Mouse (Mus musculus) lung, postnatal 0 days (tissue): Measurements from ENCODE around the gene Vmn2r8. TPM values are rescaled to one million over a fixed set of nuclear protein-coding genes. Genes with fewer than 3 reads are reported as not detected.
"Not testable (repeated sequence)": the region's sequence is repeated elsewhere in the genome, so short reads cannot be mapped to it uniquely, and the experiment has no call there.

ENCODE experiments used
- ATAC-seq: fragments of 200-750 bp; cut with Nextera tagmentation; 2 replicates; pipeline ENCODE4 v1.8.0; 2017; ENCODE audit warnings: moderate library complexity
- DNase-seq: peaks from one replicate; pipeline ENCODE4 v3.0.0-alpha.2; 2016; ENCODE audit warnings: low spot score
- H3K27ac ChIP-seq: fragments of 300-500 bp; sonication (generic); 2 replicates; pipeline ENCODE4 v1.5.1; 2014; ENCODE audit warnings: antibody characterized with exemption, mild to moderate bottlenecking, low read length, mixed read lengths
- H3K27me3 ChIP-seq: fragments of 300-500 bp; sonication (generic); replicated peaks from 2 replicates; pipeline ENCODE4 v1.6.1; 2014; ENCODE audit warnings: low read length, mixed read lengths; ENCODE audit not compliant: insufficient read depth
- H3K36me3 ChIP-seq: fragments of 300-500 bp; sonication (generic); 2 replicates; pipeline ENCODE4 v1.6.1; 2014; ENCODE audit warnings: low read length, mixed read lengths; ENCODE audit not compliant: insufficient read depth
- H3K4me1 ChIP-seq: fragments of 300-500 bp; sonication (generic); 2 replicates; pipeline ENCODE4 v1.6.1; 2014; ENCODE audit warnings: antibody characterized with exemption, low read depth, low read length, mixed read lengths; ENCODE audit not compliant: insufficient read depth
- H3K4me2 ChIP-seq: fragments of 300-500 bp; sonication (generic); replicated peaks from 2 replicates; pipeline ENCODE4 v1.6.1; 2014; ENCODE audit warnings: low read depth, mild to moderate bottlenecking, low read length, moderate library complexity, mixed read lengths
- H3K4me3 ChIP-seq: fragments of 300-500 bp; sonication (generic); 2 replicates; pipeline ENCODE4 v1.5.1; 2014; ENCODE audit warnings: low read depth, low read length
- H3K9ac ChIP-seq: fragments of 300-500 bp; sonication (generic); replicated peaks from 2 replicates; pipeline ENCODE4 v1.6.1; 2014; ENCODE audit warnings: low read depth, mild to moderate bottlenecking
- H3K9me3 ChIP-seq: fragments of 300-500 bp; sonication (generic); 2 replicates; pipeline ENCODE4 v1.6.1; 2016; ENCODE audit warnings: low read length, mixed read lengths
- CTCF ChIP-seq: IDR thresholded peaks from 2 replicates; pipeline ENCODE4 v1.5.1; 2016; ENCODE audit warnings: antibody characterized with exemption, mild to moderate bottlenecking
- EP300 ChIP-seq: IDR thresholded peaks from 2 replicates; pipeline ENCODE4 v1.6.1; 2016; ENCODE audit warnings: antibody characterized with exemption, mild to moderate bottlenecking, control low read depth
- WGBS: fragments of 180-500 bp; shearing (Covaris S2); extraction: QIAGEN DNeasy Blood & Tissue Kit; methylation state at CpG from one replicate; pipeline ENCODE4 v1.1.7; 2014; 5-methylcytosine and 5-hydroxymethylcytosine counted together
- polyA plus RNA-seq: library from polyadenylated mRNA; unstranded; fragments of >200 nt; fragmentation: Nextera tagmentation; extraction: Ambion mirVana; gene quantifications from 2 replicates; pipeline ENCODE4 v1.2.1, GENCODE M21; 2015

Vmn2r8 gene
- not detected in 2 replicates for polyA plus RNA-seq

GRCm38 (mm10) chr5:108808750-108809149, at the start of gene Vmn2r8:
Gene Vmn2r8, minus strand, starts transcription at chr5:108808850.
- not testable (repeated sequence) for H3K27ac ChIP-seq, H3K27me3 ChIP-seq, H3K36me3 ChIP-seq, H3K9me3 ChIP-seq, DNase-seq, H3K4me2 ChIP-seq, ATAC-seq, H3K4me1 ChIP-seq, H3K9ac ChIP-seq, H3K4me3 ChIP-seq
- 74% methylated on average over 2 of the region's 2 CpGs for WGBS

GRCm38 (mm10) chr5:108852501-108852900, 43.9 kb upstream of the Vmn2r8 start, which contains the start of gene Vmn2r9:
Gene Vmn2r9, minus strand, starts transcription at chr5:108852601.
- 53% methylated on average over 1 of the region's 1 CpGs for WGBS

DNA sequence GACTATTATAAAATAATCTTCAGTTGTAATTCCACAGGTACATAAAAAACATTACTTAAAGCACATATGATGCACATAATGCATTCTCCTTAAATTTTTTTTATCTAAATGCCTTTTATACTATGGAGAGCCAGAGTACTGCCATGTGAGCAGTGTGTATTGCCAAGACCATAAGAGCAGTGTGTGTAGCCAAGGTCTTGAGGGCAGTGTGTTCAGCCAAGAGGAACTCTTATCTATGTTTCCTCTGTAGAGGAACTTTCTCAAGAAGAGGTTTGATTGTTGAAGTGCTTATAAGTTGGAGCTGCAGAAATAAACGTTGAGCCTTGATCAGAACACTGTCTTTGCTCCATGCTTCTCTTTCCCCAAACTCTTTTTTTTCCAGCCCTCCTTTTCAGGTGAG, 40.8 kb upstream of the Vmn2r8 start:
- H3K9me3 ChIP-seq, result no peaks in the 10 kb centered on the region
- H3K4me3 ChIP-seq, result no peak overlapping the region
- no peak overlapping the region for H3K27ac ChIP-seq
- 13% methylated on average over 1 of the region's 1 CpGs for WGBS
- no peak overlapping the region for H3K9ac ChIP-seq
- H3K27me3 ChIP-seq, result no peaks in the 10 kb centered on the region
- H3K4me2 ChIP-seq, result 0 out of 2 replicates have a peak overlapping the region, but pooled peaks have one; percentile 11
- DNase-seq (peak; percentile 57), ATAC-seq (peak; percentile 81)
- H3K4me1 ChIP-seq, result no peaks in the 10 kb centered on the region
- H3K36me3 ChIP-seq, result no peaks in the 10 kb centered on the region
- TF ChIP-seq CTCF (no peak), EP300 (no peak)

More at GRCm38 (mm10) chr5:108852501-108852900, 43.9 kb upstream of the Vmn2r8 start, which contains the start of gene Vmn2r9:
- H3K4me1 ChIP-seq, H3K9ac ChIP-seq, H3K4me2 ChIP-seq, DNase-seq, H3K9me3 ChIP-seq, ATAC-seq, H3K27ac ChIP-seq, H3K4me3 ChIP-seq, H3K27me3 ChIP-seq, H3K36me3 ChIP-seq: not testable (repeated sequence)

GRCm38 (mm10) chr5:108836156-108836555, 27.5 kb upstream of the Vmn2r8 start:
- H3K36me3 ChIP-seq, result no peaks in the 10 kb centered on the region
- no peak overlapping the region for H3K9ac ChIP-seq
- ATAC-seq (peak; percentile 62), DNase-seq (peak; percentile 62)
- no peak overlapping the region for H3K4me2 ChIP-seq
- no peaks in the 10 kb centered on the region for H3K27me3 ChIP-seq
- TF ChIP-seq EP300 (no peak), CTCF (peak; percentile 68)
- H3K4me3 ChIP-seq, result no peak overlapping the region
- 49% methylated on average over 1 of the region's 1 CpGs for WGBS
- no peaks in the 10 kb centered on the region for H3K9me3 ChIP-seq
- H3K27ac ChIP-seq, result no peak overlapping the region
- H3K4me1 ChIP-seq, result no peaks in the 10 kb centered on the region

- WGBS, result 62% methylated on average over 2 of the region's 2 CpGs
- TF ChIP-seq EP300 (no peak), CTCF (no peak)
- H3K27ac ChIP-seq, result no peak overlapping the region
- no peak overlapping the region for H3K4me3 ChIP-seq
- no peaks in the 10 kb centered on the region for H3K9me3 ChIP-seq
- H3K4me2 ChIP-seq, result no peak overlapping the region
- H3K4me1 ChIP-seq, result no peaks in the 10 kb centered on the region
- ATAC-seq, result no peak
- no peak for DNase-seq
- H3K36me3 ChIP-seq, result no peaks in the 10 kb centered on the region
- H3K9ac ChIP-seq, result no peak overlapping the region
- H3K27me3 ChIP-seq, result no peaks in the 10 kb centered on the region
Observed at GRCm38 (mm10) chr5:108823276-108823675, 14.6 kb upstream of the Vmn2r8 start.

DNA sequence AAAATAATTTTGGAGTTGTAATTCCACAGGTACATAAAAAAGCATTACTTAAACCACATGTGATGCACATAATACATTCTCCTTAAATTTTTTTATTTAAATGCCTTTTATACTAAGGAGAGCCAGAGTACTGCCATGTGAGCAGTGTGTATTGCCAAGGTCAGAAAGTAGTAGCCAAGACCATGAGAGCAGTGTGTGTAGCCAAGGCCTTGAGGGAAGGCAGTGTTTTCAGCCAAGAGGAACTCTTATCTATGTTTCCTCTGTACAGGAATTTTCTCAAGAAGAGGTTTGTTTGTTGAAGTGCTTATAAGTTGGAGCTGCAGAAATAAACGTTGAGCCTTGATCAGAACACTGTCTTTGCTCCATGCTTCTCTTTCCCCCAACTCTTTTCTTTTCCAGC, 5.0 kb downstream of the Vmn2r8 start:
- TF ChIP-seq CTCF (no peak), EP300 (no peak)

GRCm38 (mm10) chr5:108795263-108795662, 13.4 kb downstream of the Vmn2r8 start, which contains the start of gene Tmed11:
Gene Tmed11, minus strand, starts transcription at chr5:108795363.
- 64% methylated on average over 2 of the region's 2 CpGs for WGBS
- not testable (repeated sequence) for H3K4me3 ChIP-seq, H3K4me1 ChIP-seq, H3K4me2 ChIP-seq, H3K27me3 ChIP-seq, H3K9me3 ChIP-seq, H3K27ac ChIP-seq, H3K36me3 ChIP-seq, H3K9ac ChIP-seq, ATAC-seq, DNase-seq

More for the DNA sequence above, 5.0 kb downstream of the Vmn2r8 start:
- Histone ChIP-seq H3K9ac (no peak overlapping the region), H3K4me2 (0 out of 2 replicates have a peak overlapping the region, but pooled peaks have one; percentile 19), H3K27ac (no peak overlapping the region), H3K36me3 (no peaks in the 10 kb centered on the region), H3K4me3 (no peak overlapping the region), H3K9me3 (no peaks in the 10 kb centered on the region), H3K4me1 (no peaks in the 10 kb centered on the region), H3K27me3 (no peaks in the 10 kb centered on the region)
- DNase-seq, result peak; percentile 49
- WGBS, result 15% methylated on average over 1 of the region's 1 CpGs
- peak; percentile 61 for ATAC-seq
